Comparison of ENCODE assay signal across 18 mouse cellular contexts in genomic region chr6:26776636-26777035, GRCm38 (mm10).
DNase-seq lines count a peak whose midpoint lies in the region; ATAC-seq lines count a peak whose summit lies in the region.
"Had no signal": no experiment of that assay in that cellular context is flagged by ENCODE, and none has a peak within 500 bp of the region (broad histone marks: within the 10 kb centered on the region; RNA-seq: fewer than 3 reads in every experiment).

No protein-coding gene starts in this region.

- ATAC-seq in frontal cortex, adult (ENCODE audit: low TSS enrichment): no peak
- ATAC-seq: activated CD4-positive, CD25-positive, alpha-beta regulatory T cell, adult 4 months; forebrain, embryonic 14.5 days; forebrain, embryonic 16.5 days; Patski had no signal

- DNase-seq in ES-CJ7 (ENCODE audit: low read depth, low spot score): peak; percentile 89
- DNase-seq in R1 (ENCODE audit: low read depth, low spot score): peak; percentile 92
- no peak for DNase-seq in spleen, postnatal 36 days (ENCODE audit: low spot score in 2 of 2)
- no peak for DNase-seq in ovary, adult 18-20 months (ENCODE audit: low spot score)
- DNase-seq: adrenal gland, adult 8-10 months; adrenal gland, postnatal 14 days; cerebellum, adult 11 months; cerebellum, adult 18-20 months; cerebellum, adult 8-10 months; cerebellum, adult 9-11 months; cerebellum, postnatal 14 days; cerebellum, postnatal 36 days; embryo, embryonic 11 days had no signal

Comparison
In these comparisons a context has a peak if more than half of its experiments do, and no peak if none do; other contexts are left out.
1. DNase-seq: peak in ES-CJ7 (single experiment) and R1 (single experiment); none in spleen, postnatal 36 days (0 of 2) and ovary, adult 18-20 months (single experiment).